Mouse (Mus musculus) lung, postnatal 14 days (tissue): ENCODE measurements around the gene Tmem63c.

Experiments used
- DNase-seq: peaks from one replicate; pipeline ENCODE4 v3.0.0; 2021

The Tmem63c gene

GRCm38 (mm10) chr12:87137439-87138341 is 116.5 kb downstream of the Tmem63c start:
- no peak for DNase-seq

GRCm38 (mm10) chr12:87138342-87138701 is 117.2 kb downstream of the Tmem63c start:
- no peak for DNase-seq

DNA sequence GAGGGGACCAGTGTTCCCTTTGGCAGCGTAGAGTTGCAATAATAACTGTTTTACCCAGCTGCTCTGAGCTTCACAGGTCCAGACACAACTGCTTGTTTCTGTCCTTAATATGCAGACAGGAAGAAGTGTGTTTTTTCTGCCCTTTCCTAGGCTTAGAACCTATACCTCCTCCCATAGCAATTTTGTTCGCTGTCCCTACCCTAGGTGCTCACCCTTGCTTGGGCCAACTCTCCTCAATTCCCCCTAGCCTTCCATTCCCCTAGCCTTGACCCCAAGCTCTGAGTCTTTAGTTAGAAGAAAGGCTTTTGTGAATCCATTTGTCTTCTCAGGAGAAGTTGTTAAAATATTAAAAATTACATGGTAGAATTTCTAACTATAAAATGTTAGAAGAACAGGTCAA is 117.6 kb downstream of the Tmem63c start:
- DNase-seq, result no peak
